Mouse (Mus musculus): ENCODE data around the gene Olfr1392.

GRCm38 (mm10) chr11:49250422-49251379 lies 34.4 kb upstream of the Olfr1392 start:
- TF ChIP-seq CTCF (conservative IDR thresholded peaks at IDR 0.05; ENCODE audit: low read length) (no peak), NANOG (IDR thresholded peaks at IDR 0.05; ENCODE audit: borderline replicate concordance, low read length) (no peak), POU5F1 (IDR thresholded peaks at IDR 0.05; ENCODE audit: borderline replicate concordance, low read length) (no peak)

Data from E14TG2a.4 (cell line).